ENCODE assay signal across 11 mouse cellular contexts in genomic region chr4:3051212-3051611, GRCm38 (mm10).
DNase-seq lines count a peak whose midpoint lies in the region; ATAC-seq lines count a peak whose summit lies in the region.
"Had no signal": no experiment of that assay in that cellular context is flagged by ENCODE, and none has a peak within 500 bp of the region (broad histone marks: within the 10 kb centered on the region; RNA-seq: fewer than 3 reads in every experiment).

No protein-coding gene starts in this region.

- no peaks in the 10 kb centered on the region for H3K36me3 ChIP-seq in heart, embryonic 10.5 days
- H3K36me3 ChIP-seq in liver, embryonic 11.5 days (ENCODE audit: control insufficient read depth, insufficient read depth, low read length): no peaks in the 10 kb centered on the region

- no peak overlapping the region for H3K4me3 ChIP-seq in heart, embryonic 10.5 days
- H3K4me3 ChIP-seq in liver, embryonic 11.5 days (ENCODE audit: low read depth, low read length): no peak overlapping the region

- H3K9ac ChIP-seq in liver, embryonic 11.5 days (ENCODE audit: low read depth, low read length): no peak overlapping the region

- no peak overlapping the region for H3K27ac ChIP-seq in heart, embryonic 10.5 days
- no peak overlapping the region for H3K27ac ChIP-seq in liver, embryonic 11.5 days (ENCODE audit: low read depth, low read length)
- H3K27ac ChIP-seq: macrophage had no signal

- no peak for ATAC-seq in liver, embryonic 11.5 days (replicated peaks; ENCODE audit: low FRiP score)
- ATAC-seq: hindbrain, embryonic 16.5 days had no signal

- 60% methylated on average over 5 of the region's 5 CpGs for WGBS in heart, embryonic 10.5 days
- 66% methylated on average over 5 of the region's 5 CpGs for WGBS in liver, embryonic 11.5 days

- H3K4me2 ChIP-seq in liver, embryonic 11.5 days: no peak overlapping the region

- H3K9me3 ChIP-seq in heart, embryonic 10.5 days: peaks cover 64% of the 10 kb centered on the region
- peaks cover 65% of the 10 kb centered on the region for H3K9me3 ChIP-seq in liver, embryonic 11.5 days (ENCODE audit: control insufficient read depth, low read length)

- H3K27me3 ChIP-seq in heart, embryonic 10.5 days (ENCODE audit: insufficient read depth, poor library complexity, severe bottlenecking): no peaks in the 10 kb centered on the region
- H3K27me3 ChIP-seq in liver, embryonic 11.5 days (replicated peaks; ENCODE audit: control insufficient read depth, insufficient read depth, low read length): no peaks in the 10 kb centered on the region

- peak; percentile 71 for DNase-seq in heart, embryonic 10.5 days (ENCODE audit: low spot score)
- no peak for DNase-seq in heart, adult 8-10 months (ENCODE audit: low spot score)
- DNase-seq in liver: peak; percentile 2
- no peak for DNase-seq in liver, embryonic 11.5 days (ENCODE audit: low spot score)
- peak; percentile 2 for DNase-seq in thymus, postnatal 4 days
- DNase-seq in thymus, postnatal 36 days: no peak
- DNase-seq in testis, postnatal 10 days (ENCODE audit: low spot score): peak; percentile 25
- no peak for DNase-seq in layer of hippocampus, postnatal 36 days
- DNase-seq: right cerebral cortex, postnatal 4 days had no signal

- no peaks in the 10 kb centered on the region for H3K4me1 ChIP-seq in heart, embryonic 10.5 days
- no peaks in the 10 kb centered on the region for H3K4me1 ChIP-seq in liver, embryonic 11.5 days (replicated peaks; ENCODE audit: control insufficient read depth, insufficient read depth, low read length)

Comparison
In these comparisons a context has a peak if more than half of its experiments do, and no peak if none do; other contexts are left out.
1. DNase-seq: peak in heart, embryonic 10.5 days (single experiment), liver (single experiment), thymus, postnatal 4 days (single experiment) and testis, postnatal 10 days (single experiment); none in heart, adult 8-10 months (single experiment), liver, embryonic 11.5 days (single experiment), thymus, postnatal 36 days (0 of 2) and layer of hippocampus, postnatal 36 days (0 of 2).